Mouse (Mus musculus) gastrocnemius, postnatal 10 days (tissue): ENCODE data around the gene Zfp212. TPM values are rescaled to one million over a fixed set of nuclear protein-coding genes. Genes with fewer than 3 reads are reported as not detected.
"Not testable (repeated sequence)": the region's sequence is repeated elsewhere in the genome, so short reads cannot be mapped to it uniquely, and the experiment has no call there.

Source experiments
- DNase-seq: peaks from one replicate; pipeline ENCODE4 v3.0.0; 2021; ENCODE audit warnings: mixed read lengths
- total RNA-seq, 2 experiments: library from RNA; stranded (reverse); gene quantifications; 2 replicates each; pipeline ENCODE4 v1.2.3; 2021

The Zfp212 gene
- total RNA-seq, 2 experiments from 2014 or later, result 9.8 to 12.7 TPM

GRCm38 (mm10) chr6:47942461-47942860, 22.2 kb downstream of the Zfp212 start:
- no peak for DNase-seq

DNA sequence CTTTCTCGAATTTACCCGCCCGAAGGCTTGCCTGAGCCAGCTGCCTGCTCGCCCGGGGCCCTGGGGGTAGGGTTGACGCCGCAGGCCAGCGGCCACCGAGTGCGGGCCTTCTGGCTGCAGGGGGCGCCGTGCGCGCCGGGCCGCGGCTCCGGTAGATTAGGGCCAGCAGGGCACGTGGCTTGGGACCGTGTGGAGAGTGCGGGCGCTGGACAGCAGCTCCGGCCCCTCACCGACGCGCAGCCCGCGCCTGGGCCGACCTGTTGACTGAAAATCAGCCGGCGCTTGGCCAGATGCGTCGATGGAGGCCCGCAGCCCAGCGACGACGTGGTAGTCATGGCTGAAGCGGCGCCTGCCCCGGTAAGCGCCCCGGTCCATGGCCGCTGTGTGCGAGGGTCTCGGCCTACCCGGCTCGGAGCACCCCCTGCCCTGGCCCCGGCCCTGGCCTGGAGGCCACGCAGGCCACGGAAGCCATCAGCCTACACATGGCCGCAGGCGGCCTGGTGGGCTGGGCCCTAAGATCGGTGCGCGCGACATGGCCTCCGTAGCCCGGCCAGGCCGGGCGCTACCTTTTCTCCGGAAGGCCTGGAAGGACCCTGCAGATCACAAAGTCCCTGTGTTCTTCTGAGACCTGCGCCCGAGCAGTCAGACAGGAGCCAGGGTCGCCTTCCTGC, 22.9 kb downstream of the Zfp212 start:
- peak; percentile 76 for DNase-seq

GRCm38 (mm10) chr6:47943721-47944120, 23.4 kb downstream of the Zfp212 start:
- no peak for DNase-seq

DNA sequence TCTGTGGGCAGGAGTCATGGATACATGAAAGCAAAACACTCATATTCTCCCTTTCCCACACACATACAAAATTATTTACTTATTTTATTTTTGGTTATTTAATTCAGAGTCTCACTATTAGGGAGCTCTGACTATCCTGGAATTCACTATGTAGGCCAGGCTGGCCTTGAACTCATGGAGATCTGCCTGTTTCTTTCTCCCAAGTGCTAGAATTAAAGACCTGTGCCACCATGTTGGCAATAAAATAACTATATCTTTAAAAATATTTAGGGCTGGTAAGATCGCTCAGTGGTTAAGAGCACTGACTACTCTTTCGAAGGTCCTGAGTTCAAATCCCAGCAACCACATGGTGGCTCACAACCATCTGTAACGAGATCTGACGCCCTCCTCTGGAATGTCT, 27.1 kb downstream of the Zfp212 start:
- DNase-seq, result no peak

- peak; percentile 91 for DNase-seq
Measured at GRCm38 (mm10) chr6:47953191-47953726, 33.0 kb downstream of the Zfp212 start, which contains the start of gene Zfp956. Gene Zfp956, plus strand, starts transcription at chr6:47953390.

DNA sequence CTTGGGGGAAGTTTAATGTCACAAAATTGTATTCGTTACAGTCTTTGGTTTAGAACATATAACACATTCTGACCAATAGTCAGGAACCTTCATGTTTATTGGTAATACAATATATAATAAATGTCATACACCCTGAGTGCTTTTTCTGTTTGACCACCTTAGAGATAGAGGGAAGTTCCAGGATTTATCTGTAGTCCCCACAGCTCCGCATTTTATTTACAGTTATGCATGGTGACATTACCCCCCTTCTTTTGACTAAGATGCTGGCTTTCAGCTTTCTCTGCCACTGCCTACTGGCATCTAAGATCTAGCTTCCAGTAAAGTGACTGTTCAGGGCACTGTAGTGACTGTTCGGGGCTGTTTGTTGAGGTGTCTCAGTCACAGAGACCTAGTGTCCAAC, 34.1 kb downstream of the Zfp212 start:
- no peak for DNase-seq

- no peak for DNase-seq
Measured at GRCm38 (mm10) chr6:47957816-47958215, 37.5 kb downstream of the Zfp212 start.

DNA sequence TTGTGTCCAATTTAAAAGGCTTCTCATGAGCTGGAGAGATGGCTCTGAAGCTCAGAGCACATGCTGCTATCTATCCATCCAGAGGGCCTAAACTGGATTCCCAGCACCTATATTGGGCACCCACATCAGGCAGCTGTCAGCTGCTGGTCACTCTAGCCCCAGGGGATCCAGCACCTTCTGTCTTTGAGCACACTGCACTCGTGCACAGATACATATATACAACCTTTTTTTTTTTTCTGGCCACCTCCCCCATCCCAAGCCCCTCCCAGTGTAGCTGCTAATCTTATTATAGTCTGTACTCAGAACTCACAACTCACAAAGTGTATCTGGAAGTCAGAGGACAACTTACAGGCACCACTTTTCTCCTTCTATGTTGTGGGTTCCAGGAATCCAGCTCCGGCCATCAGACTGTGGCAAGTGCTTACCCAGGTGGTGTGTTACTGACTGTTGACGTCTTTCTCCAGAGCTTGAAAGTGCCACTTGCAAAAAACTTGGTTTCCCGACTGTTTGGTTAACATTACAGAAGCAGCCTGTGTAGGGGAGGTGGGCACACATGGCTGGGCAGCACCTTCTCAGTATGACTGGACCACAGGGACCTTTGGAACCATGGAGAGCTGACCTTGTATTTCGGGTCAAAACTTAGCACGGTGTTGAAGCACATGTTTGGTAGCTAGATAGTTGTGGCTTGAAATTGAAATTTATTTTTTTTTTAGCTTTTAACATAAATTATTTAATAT, 40.6 kb downstream of the Zfp212 start:
- no peak for DNase-seq

GRCm38 (mm10) chr6:47963051-47963450, 42.8 kb downstream of the Zfp212 start:
- DNase-seq, result no peak

DNA sequence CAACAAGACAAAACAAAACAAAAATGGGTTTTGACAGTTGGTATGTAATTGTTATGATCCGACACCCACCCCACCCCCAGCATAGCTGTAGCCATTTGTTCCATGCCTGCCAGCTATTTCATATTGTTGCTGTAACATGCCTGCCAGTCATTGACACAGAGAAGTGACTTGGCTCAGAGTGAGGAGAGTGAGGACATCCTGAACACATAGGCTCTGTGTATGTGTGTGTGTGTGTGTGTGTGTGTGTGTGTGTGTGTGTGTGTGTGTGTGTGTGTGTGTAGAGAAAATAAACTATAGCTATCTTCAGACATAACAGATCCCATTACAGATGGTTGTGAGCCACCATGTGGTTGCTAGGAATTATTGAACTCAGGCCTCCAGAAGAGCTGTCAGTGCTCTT, 47.9 kb downstream of the Zfp212 start:
- not testable (repeated sequence) for DNase-seq

DNA sequence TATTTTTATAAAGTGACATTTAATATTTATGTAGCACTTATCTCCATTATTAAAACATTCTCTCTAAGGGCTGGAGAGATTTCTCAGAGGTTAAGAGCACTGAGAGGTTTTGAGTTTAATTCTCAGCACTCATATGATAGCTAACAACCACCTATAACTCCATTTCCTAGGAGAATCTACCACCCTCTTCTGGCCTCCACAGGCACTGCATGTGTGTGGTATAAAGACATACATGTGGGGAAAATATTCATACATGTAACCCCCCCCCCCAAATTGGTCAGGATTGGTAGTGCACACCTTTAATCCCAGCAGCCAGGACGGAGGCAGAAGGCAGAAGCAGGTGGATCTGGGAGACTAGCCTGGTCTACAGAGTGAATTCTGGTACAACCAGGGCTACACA, 54.3 kb downstream of the Zfp212 start:
- DNase-seq, result no peak

GRCm38 (mm10) chr6:47978897-47979368, 58.7 kb downstream of the Zfp212 start:
- DNase-seq, result peak; percentile 61

Other genes with a start within 250 kb of the Zfp212 start
- gene Pdia4, start 107.0 kb upstream of the Zfp212 start, total RNA-seq, result 10 to 100 TPM; 34.1 to 46.1 TPM
- gene Zfp786, start 89.6 kb upstream of the Zfp212 start, total RNA-seq, result under 1 TPM; 0.73 to 0.88 TPM
- 1 to 10 TPM; 5.3 to 7.0 TPM for gene Zfp398, start 84.8 kb upstream of the Zfp212 start, total RNA-seq
- gene Zfp282, start 43.3 kb upstream of the Zfp212 start, total RNA-seq, result 10 to 100 TPM in 1 of 2 experiments, 1 to 10 TPM in 1; 9.2 to 10.5 TPM
- gene Zfp956, start 32.9 kb downstream of the Zfp212 start, total RNA-seq, result 1 to 10 TPM; 4.3 to 6.0 TPM
- gene Zfp777, start 128.4 kb downstream of the Zfp212 start, total RNA-seq, result 10 to 100 TPM; 22.3 to 23.0 TPM
- 10 to 100 TPM; 12.3 to 17.5 TPM for gene Zfp746, start 166.1 kb downstream of the Zfp212 start, total RNA-seq